Mouse (Mus musculus) olfactory bulb, adult 2 months (tissue): ENCODE measurements at regions not wholly inside any gene's neighbourhood (a gene's known extent, or its start where the extent isn't known, plus 50 kb on each side); places are given as distances from the start of the nearest gene placed in this dataset.

Source experiments
- CTCF ChIP-seq: fragments of 200-500 bp; IDR thresholded peaks from 2 replicates; pipeline ENCODE4 v1.5.1; 2012; ENCODE audit warnings: low read depth, mild to moderate bottlenecking, low read length, moderate library complexity; ENCODE audit not compliant: insufficient read depth
- POLR2A ChIP-seq: fragments of 200-500 bp; IDR thresholded peaks from 2 replicates; pipeline ENCODE4 v1.6.1; 2012; ENCODE audit warnings: mild to moderate bottlenecking, low read depth, low read length, moderate library complexity; ENCODE audit not compliant: insufficient read depth

DNA sequence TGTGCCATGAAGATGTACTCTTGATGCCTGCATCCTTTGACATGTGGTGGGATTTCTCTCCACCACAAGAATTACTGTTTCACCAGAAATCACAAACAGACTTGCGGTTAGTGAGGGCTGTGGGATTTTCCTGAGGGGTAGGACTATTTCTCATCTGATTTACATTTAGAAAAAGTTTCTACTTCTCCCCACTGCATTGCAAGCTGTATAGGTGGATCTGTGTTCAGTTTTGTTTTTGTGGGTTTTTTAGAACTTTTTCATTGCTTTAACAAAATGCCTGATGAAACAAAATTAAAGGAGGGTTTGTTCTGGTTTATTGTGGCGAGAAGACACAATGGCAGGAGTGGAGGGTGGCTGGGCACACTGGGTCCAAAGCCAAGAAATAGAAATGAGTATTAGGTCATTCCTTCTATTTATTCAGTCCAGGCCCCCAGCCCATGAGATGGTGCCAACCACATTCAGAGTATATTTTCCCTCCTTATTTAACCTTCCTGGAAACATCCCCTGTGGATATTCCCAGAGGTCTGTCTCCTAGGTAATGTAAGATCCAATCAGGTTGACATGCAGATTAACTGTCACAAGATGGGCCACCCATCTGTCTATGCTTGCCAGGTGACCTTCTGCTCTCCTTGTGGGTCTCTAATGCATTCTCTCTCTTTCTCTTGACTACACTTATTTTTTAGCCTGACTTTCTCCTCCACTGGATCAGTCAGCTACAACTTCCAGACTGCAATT is 96.3 kb upstream of the Spaca1 start:
- TF ChIP-seq POLR2A (no peak), CTCF (no peak)
